Mouse (Mus musculus): Measurements from ENCODE around the gene Prkn.

Gene Prkn

DNA sequence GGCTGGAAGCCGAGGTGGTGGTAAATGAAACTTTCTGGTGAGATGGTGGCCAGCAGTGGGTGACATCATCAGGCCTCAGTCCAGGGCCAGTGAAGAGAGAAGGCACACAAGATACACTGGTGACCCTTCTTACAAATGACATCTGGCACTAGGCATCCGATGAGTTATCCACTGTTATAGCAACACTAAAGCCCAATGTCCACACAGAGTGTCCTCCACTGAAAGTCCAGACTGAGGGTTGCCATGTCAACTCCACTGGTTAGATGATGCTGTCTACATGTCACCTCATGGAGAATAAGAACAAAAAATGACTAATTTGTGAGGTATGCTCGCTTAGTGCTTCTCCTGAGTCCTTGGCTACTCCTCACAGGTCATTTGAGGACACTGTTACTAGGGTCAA, 1210.8 kb downstream of the Prkn start:
- DNase-seq: no peak

DNA sequence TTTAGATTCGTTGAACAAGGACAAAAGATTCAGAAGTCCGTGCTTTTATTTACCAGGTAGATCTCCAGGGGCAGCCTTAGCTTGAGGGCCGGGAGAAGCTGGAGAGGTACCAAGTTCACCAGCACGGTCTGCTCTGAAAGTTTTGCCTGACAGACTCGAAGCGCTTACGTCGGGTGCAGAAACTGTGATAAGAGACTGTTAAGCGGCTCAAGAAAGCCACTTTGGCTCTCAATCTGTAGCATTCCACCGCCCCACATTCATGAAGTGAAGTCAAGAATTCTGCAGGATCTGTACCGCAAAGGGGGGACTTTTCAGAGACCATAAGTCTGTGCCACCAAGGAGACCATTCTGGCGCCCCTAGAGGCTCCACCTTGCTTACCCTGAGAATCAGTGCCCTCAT, 1212.5 kb downstream of the Prkn start:
- DNase-seq: no peak

DNA sequence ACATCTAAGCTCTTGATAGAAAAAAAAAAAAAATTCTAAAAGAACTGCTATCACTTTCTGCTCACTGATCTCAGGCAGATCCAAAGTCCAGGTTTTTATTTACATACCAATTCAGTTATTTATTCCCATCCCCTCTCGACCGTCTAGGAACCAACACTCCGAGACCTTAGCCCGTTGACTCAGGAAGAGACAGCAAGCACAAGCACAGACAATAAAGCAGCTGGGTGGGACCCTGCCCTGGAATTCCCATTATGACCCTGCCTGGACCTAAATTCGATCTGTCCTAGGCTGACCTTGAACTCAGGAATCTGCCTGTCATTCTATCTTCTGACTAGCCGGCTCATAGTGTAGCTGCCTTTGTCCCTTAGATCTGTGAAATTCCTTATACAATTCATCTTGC, 1218.9 kb downstream of the Prkn start:
- DNase-seq: no peak

DNA sequence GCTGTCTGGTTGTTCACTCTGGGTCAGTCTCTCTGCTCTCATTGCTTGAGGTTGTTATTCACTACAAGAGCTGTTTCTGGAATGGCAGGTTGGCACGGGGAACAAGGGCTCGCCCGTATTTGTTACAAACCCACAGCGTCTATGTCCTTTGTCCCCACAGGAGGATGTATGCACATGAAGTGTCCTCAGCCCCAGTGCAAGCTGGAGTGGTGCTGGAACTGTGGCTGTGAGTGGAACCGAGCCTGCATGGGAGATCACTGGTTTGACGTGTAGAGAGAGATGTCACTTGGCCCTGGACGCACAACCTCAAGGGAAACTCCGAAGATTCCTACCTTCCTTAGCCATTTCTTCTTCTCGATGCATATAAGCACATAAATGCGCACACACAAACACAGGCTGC, 1221.2 kb downstream of the Prkn start:
- DNase-seq: no peak

DNA sequence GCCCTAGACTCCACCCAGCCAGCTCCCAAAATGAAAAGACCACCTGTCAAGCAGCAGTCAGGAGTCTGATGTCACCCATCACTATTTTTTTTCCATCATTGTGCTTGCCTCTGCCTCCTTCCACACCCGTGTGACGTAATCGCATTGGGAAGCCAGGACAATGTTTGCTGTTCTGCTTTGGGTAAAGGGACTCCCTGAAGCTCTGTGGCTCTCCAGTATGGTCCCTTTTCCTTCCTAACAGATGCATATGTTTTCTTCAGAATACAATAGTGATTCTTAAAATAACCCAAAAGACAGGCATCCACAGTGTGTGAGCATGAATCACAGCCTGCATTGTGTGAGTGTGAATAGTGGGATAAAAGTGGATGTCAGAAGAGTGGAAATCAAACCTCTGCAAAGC, 1222.7 kb downstream of the Prkn start:
- no peak for DNase-seq

DNA sequence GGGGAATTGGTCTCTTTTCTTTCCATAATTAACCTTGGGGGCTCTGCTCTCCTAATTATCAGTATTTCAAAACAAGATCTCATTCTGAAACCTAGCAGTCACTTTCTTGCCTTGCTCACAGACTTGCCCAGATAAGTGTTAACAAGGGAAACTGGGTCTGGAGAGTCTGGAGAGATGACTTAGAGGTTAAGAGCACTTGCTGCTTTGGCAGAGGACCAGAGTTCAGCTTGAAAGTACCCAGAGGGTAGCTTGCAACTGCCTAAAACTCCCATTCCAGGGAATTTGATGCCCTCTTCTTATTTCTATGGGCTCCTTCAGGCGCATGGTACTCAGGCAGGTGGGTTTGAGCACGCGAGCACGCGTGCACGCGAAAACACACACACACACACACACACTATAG, 1223.3 kb downstream of the Prkn start:
- no peak for DNase-seq

DNA sequence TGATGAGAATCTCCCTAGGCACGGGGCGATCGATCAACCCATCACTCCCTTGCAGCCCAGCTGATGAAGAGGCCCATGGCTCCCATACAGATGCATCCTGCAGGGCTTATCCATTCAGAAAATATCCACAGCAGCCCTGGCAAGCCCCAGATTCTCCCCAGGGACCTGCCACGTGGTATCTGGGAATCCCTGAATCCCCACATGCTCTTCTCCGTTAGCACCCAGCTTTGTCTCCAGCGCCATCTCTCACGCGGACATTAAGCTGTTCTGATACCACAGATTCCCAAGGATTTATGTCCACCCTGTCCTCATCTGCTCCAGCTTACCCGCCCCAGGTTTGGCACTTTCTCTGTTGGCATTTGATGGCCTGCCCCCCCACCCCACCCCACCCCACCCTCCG, 1225.9 kb downstream of the Prkn start:
- no peak for DNase-seq

DNA sequence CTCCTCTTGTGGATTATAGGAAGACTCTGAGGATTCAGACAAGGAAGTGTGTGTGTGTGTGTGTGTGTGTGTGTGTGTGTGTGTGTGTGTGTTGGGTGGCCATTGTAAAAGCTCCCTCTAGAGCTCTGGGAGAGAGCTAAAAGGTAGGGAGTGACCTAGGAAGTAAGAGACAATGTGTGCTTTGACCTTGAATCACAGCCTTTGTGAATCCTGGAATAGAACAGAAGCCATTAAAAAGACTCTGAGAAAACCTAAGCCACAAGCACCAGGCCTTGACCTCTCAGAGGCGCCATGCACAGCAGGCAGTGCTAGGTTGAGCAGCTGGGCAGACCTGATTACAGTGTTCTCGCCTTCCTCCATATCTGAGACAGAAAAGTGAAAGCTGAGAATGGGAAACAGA, 1236.6 kb downstream of the Prkn start:
- DNase-seq: no peak

DNA sequence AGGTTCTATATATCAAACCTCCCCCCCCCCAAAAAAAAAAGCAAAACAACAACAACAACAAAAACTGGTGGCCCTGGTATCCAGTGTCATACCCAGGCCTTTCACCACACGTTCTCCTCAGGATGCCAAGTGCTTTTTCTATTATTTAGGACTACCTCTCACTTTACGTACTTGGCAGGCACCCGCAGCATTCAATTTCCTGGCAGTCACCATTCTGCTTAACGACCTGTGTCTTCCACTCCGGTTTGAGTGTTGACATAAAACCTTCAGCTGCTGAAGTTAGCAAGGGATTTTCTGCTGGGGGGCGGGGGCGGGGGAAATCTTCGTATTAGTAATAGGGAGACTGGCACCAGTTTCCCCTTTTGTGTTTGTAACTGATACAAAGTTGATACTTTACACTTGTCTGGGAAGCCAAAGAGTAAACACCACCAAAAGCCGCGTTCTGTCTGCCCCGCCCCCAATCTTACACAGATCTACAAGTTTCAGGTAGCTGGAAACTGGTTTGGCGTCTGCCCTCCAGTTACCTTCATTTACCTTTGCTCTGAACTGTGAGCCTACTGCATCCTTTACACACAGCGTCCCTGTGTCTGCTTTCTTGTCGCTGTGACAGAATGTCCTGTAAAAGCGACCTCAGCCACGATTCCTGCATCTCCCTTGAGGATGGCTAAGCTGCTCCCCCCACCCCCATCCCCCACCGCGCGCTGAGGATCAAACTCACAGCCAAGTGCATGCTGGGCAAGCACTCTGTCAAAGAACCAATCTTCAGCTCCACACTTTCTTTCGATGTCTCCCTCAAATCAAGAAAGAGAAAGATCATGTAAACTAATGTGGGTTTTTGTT, 1240.7 kb downstream of the Prkn start:
- DNase-seq: no peak

DNA sequence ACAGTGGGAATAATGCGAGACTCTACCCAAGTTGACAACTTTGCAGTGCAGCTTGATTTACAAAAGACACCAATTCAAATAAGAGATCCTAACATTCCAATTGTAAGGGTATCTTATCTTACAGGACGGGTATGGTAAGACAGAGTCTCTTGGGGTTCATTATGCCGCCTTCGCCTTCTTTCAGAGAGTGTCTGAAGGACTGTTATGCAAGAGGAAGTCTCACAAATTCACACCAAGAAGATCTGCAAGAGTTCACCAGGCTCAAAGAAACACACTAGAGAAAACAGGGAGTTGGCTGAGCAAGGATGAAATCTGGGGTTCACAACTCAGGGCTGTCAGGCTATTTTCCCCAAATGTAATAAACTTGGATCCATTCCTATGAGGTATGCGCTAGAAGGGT, 1242.0 kb downstream of the Prkn start:
- DNase-seq: no peak

DNA sequence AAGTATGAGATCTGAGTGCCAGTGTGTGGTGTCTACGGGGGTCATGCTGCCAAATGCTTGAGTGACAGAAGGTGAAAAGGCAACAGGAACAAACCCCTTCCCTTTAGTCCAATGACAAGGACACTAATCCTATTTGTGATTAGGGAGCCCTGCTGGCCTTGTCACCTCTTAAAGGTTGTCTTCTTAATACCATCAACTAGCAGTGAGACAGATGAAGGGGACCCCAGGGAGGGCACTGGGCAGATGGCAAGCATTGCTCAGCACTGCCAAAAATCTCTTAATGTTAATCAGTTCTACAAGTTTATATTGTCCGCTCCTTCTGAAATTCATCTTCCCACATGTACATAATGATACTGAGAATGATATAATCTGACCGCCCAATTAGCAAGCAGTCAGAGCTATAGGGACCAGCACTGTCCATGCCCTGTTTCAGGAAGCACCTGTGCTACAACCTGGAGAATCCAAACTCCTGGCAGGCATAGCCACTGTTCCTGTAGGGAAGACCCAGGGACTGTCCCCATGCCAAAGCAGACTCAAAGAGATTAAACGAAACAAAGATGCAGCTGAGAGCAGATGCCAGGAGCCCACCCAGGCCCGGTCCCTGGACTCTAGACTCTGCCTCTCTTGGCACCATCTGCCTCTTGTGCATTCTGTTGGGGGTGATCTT, 1250.2 kb downstream of the Prkn start:
- no peak for DNase-seq

DNA sequence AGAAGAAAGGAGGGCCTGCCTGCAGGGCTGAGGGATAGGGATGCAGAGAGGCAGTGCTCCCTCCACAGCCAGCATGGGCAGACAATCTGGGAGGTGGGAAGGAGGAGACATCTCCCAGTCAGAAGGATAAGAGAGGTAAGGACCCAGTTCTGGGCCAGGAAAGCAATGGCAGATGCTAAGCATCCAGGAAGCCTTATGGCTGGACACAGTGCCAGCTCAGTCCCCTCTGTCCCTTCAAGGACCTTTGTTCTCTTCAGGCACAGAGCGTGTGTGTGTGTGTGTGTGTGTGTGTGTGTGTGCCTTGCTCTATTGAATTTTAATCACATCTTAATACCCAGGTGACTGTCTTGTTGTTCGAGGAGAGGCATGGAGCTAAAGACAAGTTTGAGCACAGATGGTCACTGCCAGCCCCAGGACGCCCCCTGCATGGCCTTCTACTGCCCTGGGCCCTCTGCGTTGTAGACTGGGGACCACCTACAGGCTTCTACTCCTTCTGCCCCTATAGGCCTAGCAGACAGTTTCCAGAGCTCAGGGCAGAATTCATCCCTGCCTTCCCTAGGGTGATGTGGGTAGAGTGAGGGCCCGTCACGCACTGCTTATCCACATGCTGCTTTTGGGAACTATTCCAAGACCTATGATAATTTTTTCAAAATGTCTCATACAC, 1252.8 kb downstream of the Prkn start:
- no peak for DNase-seq

DNA sequence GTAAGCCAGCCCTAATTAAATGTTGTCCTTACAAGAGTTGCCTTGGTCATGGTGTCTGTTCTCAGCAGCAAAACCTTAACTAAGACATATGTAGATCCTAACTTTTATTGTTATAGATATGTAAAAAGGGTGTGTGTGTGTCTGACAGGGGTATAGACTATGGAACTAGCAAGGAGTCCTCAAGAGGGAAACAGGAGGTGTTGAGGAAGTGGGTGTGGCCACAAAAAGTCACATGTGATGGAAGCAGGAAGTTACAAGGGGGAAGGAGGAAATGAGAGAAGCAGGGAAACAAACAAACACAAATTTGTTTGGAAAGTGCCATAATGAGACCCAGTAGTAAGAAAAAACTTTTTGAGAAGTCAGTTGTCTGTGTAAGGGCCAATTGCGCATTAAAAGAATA, 1253.8 kb downstream of the Prkn start:
- no peak for DNase-seq

DNA sequence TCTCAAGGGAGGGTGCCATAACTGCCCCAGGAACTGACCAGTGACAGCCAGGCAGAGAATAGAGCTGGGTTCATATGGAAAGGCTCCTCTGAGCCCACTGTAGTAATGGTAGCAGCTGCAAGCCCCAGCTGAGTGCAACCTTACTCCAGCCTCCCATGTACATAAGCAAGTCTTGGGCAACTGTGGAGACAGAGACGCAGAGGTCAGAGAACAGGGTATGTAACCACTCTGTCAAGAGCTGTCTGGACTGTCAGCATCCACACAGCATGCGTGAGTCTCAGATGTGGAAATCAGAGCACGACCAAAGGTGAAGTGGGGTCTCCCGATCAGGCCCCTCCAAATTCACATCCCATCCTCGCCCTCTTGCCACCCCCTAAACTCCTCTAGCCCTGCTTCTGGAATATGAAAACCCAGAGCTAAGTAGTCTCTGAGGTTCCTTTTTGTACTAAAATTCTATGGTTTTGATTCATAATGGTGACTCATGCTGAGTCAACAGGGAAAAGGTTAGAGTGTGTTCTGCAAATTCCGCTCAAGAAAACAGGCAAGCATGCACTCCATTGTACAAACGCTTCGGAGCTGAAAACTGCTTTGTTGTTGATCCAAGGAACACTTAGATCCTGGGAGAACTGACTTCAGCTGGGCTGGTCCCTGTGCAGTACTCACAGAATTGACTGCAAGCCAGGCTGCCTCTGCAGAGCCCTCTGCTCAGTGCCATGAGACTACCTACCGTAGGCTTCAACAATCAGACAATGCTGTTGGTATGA, 1254.8 kb downstream of the Prkn start:
- DNase-seq: no peak

DNA sequence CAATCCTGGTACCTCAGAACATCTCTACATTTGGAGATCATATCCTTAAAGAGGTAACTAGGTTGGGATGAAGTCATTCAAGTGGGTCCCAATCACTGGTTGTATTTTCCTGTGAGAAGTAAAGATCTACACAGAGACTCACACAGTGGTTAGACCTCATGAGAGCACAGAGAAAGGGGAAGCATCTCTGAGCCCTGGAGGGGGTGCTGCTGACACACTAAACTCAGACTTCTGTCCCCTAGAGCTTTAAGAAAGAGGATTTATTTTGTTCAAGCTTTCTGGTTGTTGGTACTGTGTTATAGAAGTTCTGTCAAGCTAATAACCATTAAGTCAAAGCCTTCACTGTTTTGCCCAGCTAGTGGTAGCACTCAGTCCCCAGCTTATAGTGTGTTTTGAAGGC, 1259.2 kb downstream of the Prkn start:
- no peak for DNase-seq

DNA sequence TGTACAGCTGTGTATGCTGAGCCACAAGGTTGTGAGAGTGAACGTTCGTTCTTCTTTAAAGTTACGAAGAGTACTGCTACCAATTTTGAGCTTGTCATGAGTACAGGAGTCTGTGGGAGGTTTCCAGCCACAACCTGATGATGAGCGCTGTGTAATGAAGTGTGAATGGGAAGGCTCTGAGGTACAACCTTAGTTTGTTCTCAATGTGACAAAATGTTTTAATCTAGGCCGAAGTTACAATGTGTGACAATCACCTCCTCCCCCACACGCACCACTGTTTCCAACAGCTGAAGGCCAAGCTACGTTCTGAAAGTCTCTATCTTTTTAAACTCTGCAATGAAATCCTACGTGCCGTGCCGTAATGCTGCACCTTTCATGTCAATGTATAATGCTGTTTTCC, 1262.1 kb downstream of the Prkn start:
- no peak for DNase-seq

DNA sequence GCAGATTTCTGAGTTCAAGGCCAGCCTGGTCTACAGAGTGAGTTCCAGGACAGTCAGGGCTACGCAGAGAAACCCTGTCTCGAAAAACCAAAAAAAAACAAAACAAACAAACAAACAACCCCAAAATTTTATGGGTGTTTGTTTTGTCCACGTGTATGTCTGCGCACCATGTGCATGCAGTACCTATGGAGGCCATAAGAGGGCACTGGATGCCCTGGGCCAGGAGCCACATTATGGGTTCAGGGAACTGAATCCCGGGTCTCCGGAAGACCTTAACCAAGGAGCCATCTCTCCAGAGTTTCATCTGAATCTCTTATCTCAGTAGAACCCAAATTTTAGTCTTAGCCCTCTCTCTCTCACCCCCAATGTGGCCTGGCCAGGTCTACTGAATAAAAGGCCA, 1263.6 kb downstream of the Prkn start:
- DNase-seq: no peak

DNA sequence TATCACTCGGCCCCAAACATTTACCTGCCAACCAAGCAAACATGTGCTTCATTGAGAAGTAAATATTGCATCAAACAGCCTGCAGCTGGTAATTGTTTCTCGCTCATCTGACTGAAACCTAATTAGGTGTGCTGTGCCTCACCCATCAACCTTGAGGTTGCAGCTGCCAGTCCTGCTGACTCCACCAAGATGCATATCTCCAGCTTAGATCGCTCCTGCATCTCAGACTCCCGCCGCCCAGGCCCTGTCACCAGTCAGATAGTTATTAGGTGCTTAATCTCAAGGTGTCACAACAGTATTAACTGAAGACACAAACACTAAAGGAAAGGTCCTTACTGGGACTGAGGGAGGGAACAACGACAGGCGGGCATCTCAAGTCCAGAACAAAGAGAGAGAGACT, 1264.1 kb downstream of the Prkn start:
- no peak for DNase-seq

DNA sequence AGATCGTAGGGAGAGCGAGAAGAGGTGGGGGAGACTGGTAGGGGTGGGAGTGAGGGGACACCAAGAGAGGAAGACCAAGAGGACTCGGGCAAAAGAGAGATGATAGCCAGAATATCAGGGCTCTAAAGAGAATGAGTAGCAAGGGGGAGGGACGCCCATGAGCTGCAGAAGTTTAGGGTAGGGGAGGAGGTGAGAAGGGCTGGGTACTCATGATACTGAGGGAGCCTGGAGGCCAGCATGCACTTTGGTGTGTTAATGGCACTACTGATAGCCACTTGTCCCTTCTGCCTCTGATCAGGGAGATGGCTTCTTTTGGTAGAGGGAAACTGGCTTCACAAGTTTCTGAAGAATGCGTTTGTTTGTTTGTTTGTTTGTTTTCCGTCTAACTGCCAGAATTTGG, 1264.5 kb downstream of the Prkn start:
- DNase-seq: no peak

DNA sequence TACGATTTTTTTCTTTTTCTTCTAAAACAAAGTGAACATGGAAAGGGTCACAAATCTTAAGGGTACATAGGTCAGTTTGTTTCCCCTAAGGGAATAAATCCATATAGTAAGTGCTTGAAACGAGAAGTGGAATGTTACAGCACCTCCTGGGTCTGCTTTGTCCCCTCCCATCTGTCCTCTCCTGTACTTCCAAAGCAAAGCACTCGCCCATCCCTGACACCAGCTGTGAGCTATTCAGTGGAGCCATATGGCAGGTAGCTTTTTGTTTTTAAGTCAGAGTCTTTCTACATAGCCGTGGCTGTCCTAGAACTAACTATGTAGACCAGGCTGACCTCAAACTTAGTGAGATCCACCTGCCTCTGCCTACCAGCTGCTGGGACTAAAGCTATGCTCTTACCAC, 1266.1 kb downstream of the Prkn start:
- no peak for DNase-seq

Data from right cerebral cortex, postnatal 4 days (tissue).